Mouse (Mus musculus) frontal cortex, postnatal 36 days (tissue): ENCODE results near the gene Ms4a15.

Experiments used
- DNase-seq, 2 experiments: peaks; one replicate each; pipeline ENCODE4 v3.0.0; 2022; ENCODE audit warnings: low spot score in 2 of 2

The Ms4a15 gene

GRCm38 (mm10) chr19:10959978-10960346 is 33.1 kb downstream of the Ms4a15 start:
- no peak for DNase-seq

DNA sequence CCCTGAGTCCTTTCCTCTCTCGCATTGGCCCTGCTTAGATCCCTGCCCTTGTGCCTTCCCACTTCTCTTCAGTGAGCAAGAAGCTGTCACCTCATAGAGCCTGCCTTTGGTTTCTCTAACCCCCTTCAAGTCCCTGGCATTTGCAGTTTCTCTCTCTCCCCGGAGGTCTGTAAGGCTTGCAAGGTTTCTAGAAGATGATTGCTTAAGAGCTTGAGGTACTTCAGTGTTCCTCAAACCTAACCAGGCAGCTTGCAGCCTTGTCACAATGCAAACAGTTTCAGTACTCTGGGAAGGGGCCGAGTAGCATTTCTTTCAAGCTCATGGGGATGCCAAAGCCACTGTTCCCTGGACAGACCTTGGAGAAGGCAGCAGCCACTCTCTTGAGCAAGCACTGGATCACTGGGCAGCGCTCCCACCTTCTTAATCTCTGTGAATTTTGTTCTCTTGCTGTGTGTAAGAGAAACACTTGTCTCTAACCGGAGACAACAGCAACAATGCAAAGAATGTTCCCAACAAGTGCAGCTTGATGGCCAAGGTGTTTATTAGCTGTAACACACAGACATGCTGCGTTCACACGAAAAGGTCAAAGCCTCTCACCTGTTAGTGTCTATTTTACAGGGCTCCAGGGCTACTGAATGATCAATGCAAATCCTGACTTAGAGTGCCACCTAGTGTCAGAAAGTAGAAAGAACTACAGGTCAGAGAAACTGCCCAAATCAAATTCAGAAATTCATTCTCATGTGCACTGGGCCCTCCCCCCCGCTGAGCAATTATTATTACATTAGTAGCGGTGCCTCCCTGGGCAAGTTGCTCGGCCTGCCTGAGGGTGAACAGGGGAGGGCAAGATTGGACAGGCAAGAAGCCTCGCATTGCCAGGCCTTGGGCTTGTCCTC is 33.7 kb downstream of the Ms4a15 start:
- peak in 1 of 2 experiments; percentile 64 for DNase-seq

- DNase-seq: peak; percentile 34 to 51
Observed at GRCm38 (mm10) chr19:10952021-10952939, 40.8 kb downstream of the Ms4a15 start.

- DNase-seq: no peak
Observed at GRCm38 (mm10) chr19:10949558-10949957, 43.5 kb downstream of the Ms4a15 start.

DNA sequence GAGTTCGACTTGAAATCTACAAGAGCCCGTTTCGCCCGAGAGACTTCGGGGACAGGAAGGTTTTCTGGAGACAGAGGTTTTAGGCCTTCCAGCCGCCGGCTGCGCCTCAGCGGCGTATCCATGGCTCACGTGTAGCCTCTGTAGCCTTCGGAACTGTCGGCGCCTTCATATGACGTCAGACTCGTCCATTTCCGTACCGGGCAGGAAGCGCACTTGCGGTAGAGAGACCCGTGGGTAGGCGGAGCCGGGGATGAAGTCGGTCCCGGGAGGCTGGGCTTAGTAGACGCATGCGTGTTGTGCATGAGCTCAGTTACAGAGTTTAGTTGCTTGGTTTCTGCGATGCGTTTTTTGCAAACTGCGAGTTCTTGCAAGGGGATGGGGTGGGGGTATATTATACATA is 43.9 kb downstream of the Ms4a15 start, which contains the start of gene Ccdc86:
Ccdc86 (minus strand) TSS at position 155 of the 400 bp plus-strand sequence.
- DNase-seq: peak; percentile 97 to 98

DNA sequence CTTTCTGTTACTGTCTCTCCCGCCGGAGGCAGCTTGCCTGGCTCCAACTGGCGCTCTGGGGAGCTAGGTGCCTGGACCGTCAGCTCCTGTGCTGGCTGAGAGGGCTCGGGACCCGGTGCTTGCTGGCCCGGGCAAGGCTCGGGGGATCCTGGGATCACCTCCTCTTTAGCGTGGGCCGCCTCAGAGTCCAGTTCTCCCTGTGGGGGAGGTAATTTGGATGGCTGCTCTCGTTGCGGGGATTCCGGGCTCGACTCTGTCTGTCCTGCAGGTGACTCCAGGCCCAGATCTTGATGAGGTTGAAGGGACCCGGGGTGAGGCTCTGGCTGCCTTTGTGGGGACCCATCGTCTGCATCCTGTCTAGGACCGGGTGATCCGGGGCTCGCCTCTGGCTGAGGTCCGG is 44.6 kb downstream of the Ms4a15 start:
- no peak for DNase-seq

DNA sequence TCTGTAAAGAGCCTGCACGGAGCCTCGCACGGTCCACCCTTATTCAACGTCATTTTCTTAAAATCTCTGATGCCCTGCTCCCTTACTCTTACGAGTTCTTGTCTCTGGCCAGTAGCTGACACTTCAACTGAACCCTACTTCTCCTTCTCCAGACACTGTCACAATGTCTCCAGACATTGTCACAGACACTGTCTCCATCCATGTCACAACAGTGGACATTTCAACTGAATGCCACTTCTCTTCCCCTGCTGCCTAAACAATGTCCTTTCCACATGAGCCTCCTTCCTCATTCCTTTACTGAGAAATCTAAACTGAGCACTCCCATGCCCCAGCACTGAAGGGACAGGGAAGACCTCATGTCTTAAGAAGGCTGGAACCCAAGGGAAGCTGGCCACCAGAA is 45.8 kb downstream of the Ms4a15 start:
- no peak for DNase-seq

- no peak for DNase-seq
Observed at GRCm38 (mm10) chr19:10946506-10946905, 46.5 kb downstream of the Ms4a15 start.

DNA sequence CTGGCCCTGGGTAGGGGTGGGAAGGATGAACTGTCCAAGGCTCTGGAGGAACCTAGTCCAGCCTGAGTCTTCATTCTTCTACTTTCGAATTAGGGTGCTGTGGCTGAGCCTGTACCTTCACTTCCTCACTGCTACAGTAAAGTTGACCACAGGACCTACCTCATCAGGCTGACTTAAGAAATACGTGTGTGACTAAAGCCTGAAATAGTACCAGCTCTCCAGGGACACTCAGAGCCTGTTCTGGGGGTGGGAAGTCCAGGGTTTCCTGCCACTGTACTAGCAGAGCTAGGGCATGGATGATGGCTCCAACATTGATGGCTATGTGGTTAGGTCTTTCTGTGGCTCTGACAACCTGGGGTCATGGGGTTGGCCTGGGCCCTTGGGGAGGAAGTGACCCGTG is 49.1 kb downstream of the Ms4a15 start:
- no peak for DNase-seq

DNA sequence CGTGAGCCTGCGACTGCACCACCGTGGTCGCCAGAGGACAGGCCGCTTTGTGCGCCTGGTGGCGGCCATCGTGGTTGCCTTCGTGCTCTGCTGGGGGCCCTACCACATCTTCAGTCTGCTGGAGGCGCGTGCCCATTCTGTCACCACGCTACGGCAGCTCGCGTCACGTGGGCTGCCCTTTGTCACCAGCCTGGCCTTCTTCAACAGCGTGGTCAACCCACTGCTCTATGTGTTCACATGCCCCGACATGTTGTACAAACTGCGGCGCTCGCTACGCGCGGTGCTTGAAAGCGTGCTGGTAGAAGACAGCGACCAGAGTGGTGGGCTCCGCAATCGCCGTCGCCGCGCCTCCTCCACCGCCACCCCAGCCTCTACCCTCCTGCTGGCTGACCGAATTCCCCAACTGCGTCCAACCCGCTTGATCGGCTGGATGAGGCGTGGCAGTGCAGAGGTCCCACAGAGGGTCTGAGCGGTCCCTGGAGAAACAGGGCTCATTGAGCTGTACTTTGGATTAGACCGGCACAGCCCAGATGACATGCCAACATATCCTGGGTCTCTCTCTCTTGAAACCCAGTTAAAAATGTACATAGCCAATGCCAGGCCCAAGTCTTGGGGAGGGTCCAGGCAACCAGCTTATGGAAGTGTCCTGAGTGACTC is 52.1 kb downstream of the Ms4a15 start:
- peak in 1 of 2 experiments; percentile 15 for DNase-seq

- DNase-seq: peak; percentile 46 to 78
Observed at GRCm38 (mm10) chr19:10940097-10940800, 52.8 kb downstream of the Ms4a15 start.

DNA sequence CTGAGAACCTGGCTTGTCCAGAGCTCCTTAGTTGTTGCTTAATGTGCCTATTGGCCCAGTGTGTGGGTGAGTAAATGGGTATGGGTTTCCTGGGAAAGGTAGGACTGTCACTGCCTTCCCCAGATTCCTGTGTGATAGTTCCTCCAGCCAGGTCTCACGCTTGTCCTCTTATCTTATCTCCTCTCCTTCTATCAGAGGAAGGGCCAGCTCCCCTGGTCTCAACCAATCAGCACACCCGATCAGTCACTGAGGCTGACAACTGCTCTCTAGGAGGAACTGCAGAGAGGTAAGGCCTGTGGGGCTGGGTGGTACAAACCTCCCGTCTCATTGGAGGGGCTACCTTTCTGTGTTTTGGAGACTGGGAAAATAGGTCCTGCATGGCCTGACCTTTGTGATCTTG is 54.3 kb downstream of the Ms4a15 start:
- no peak for DNase-seq

DNA sequence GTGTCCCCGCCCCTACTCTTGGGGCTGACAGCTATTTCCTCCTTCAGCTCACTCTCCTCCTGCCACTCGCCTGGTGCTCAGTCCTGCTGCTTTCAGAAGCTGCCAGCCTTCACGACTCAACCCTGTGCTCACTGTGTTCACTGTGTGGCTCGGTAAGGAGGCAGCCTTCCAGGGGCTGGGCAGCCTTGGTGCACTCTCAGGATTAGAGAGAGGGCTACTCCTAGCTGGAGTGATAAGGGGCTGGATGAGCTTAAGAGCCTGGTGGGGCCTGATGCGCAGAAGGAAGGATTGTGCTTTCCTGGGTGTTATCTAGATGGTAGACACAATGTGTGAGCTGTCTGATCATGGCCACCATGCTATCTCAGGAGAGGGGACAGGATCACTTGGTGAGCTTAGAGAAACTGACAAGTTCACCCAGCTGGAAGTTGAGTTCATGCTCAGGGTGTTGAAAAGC is 55.9 kb downstream of the Ms4a15 start, which contains the start of gene Ptgdr2:
Ptgdr2 (plus strand) TSS at position 51 of the 454 bp plus-strand sequence.
- no peak for DNase-seq

- DNase-seq: no peak
Observed at GRCm38 (mm10) chr19:10936077-10936476, 57.0 kb downstream of the Ms4a15 start.

DNA sequence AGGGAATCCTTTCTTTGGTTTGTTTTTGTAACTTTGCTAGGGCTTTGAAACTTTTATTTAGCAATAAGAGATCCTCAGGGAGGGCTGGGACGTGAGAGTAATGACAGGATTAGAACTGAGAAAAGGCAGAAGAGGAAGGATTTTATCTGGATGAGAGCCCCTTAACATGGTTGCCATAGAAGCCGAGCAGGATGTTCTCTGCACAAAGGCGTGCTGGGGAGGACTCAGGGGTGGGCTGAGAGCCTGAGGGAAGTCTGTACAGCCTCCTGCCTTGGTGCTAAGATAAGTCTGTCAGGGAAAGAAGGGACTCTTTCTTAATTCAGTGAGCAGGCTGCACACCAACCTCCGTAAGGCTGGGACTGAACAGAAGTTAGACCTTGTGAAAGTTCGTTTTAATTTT is 58.0 kb downstream of the Ms4a15 start:
- DNase-seq: peak in 1 of 2 experiments; percentile 10

GRCm38 (mm10) chr19:10930641-10931040 is 62.4 kb downstream of the Ms4a15 start:
- DNase-seq: no peak
